Mouse (Mus musculus): ENCODE data around the gene Hsd17b1. TPM values are rescaled to one million over a fixed set of nuclear protein-coding genes. Genes with fewer than 3 reads are reported as not detected.
"Not testable (repeated sequence)": the region's sequence is repeated elsewhere in the genome, so short reads cannot be mapped to it uniquely, and the experiment has no call there.

Hsd17b1 gene
- polyA plus RNA-seq, 2 experiments, result 0.23 TPM; not detected in 1

DNA sequence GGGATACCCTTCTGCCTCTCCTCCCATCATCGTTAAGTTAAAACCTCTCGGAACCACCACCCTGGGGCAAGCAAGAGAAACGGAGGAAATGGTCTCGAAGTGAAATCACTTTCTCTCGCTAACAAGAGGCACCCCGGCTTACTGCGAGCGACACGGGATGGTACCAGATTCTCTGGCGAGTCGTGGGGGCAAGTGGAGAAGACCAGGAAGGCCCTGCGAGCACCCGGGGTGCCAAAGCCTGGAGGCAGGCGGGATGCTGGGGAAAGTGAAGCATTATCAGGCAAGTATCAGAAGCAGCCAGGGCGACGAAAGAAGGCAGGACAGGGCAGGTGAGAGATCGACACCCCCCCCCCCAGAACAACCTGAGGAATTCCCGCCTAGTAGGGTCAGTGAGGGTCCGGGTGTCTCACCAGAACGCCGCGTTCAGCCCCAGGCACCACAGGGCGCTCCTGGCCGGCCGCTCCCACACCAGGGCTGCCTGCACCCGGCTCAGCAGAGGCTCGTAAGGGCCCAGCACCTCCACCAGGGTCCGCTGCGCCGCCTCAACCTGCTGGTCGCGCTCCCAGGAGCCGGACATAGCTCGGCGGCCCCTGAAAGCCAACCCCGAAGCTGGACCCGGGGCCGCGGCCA is 41.0 kb downstream of the Hsd17b1 start:
- H3K27me3 ChIP-seq (ENCODE audit: control insufficient read depth, insufficient read depth, low read length), result no peaks in the 10 kb centered on the region
- H3K9me3 ChIP-seq (ENCODE audit: control insufficient read depth, low read length), result no peaks in the 10 kb centered on the region
- H3K36me3 ChIP-seq (ENCODE audit: control insufficient read depth, insufficient read depth, low read length), result peaks cover 19% of the 10 kb centered on the region; the same call in 1 of the 2 replicates
- peak overlapping the region; percentile 83 for H3K9ac ChIP-seq (ENCODE audit: low read depth, low read length, severe bottlenecking)
- peak; percentile 54 for ATAC-seq (ENCODE audit: low FRiP score, low read depth)
- WGBS, result under 1% methylated on average over 26 of the region's 39 CpGs
- peak overlapping the region; percentile 50; the same call in 1 of the 2 replicates for H3K27ac ChIP-seq (replicated peaks; ENCODE audit: low read depth, low read length)
- DNase-seq (ENCODE audit: low spot score), result no peak
- peaks cover 18% of the 10 kb centered on the region for H3K4me1 ChIP-seq (ENCODE audit: control insufficient read depth, insufficient read depth, low read length)
- peak overlapping the region; percentile 88 for H3K4me2 ChIP-seq (replicated peaks; ENCODE audit: low read depth, low read length, severe bottlenecking)
- peak overlapping the region; percentile 91 for H3K4me3 ChIP-seq (replicated peaks; ENCODE audit: low read length)
- TF ChIP-seq POLR2A (IDR thresholded peaks at IDR 0.05; ENCODE audit: borderline replicate concordance, extremely low read depth, insufficient read depth, insufficient read length), result 0 out of 2 replicates have a peak, but pooled peaks have one; percentile 28

DNA sequence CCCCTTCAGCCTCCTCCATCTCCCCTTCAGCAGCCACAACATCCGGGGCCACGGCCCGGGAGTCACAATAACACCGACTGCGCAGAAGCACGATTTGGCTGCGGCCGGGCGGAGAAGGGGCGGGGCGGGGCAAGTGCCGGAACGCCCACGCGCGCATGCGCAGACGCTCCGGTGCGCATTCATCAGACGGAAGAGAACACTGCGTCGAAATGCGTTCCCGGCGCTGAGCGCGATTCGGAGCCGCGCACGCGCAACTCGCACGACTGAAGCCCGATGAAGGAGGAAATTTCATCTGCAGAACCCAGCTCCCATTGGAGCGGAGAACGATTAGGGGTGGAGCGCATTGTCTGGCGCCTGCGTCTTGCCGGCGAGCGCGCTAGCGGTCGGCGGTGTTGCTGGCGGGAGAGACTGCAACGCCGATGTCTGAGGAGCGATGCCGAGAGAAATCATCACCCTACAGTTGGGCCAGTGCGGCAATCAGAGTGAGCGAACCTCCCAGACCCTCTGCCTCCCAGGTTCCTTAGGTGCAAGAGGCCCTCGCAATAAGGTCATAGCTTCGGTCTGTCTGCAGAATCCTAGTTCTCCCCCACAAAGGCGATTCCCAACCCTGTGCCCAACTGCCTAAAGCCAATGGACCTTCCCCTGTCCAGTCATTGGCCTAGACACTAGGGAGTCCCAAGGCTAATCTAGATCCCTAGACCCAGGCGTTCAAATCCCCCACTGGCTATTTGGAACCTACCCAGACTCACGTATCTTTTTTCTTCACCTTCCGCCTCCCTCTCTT is 41.7 kb downstream of the Hsd17b1 start, which contains the start of the genes Retreg3 and Tubg1:
TSS of gene Retreg3 (minus strand) at position 133 of the 784 bp plus-strand sequence.
TSS of gene Tubg1 (plus strand) at position 178 of the 784 bp plus-strand sequence.
- Histone ChIP-seq H3K27ac (replicated peaks; ENCODE audit: low read depth, low read length) (peak within 1 kb of the TSS; percentile 88), H3K36me3 (ENCODE audit: control insufficient read depth, insufficient read depth, low read length) (peaks cover 23% of the 10 kb centered on the region), H3K4me1 (ENCODE audit: control insufficient read depth, insufficient read depth, low read length) (peaks cover 18% of the 10 kb centered on the region), H3K9ac (ENCODE audit: low read depth, low read length, severe bottlenecking) (peak within 1 kb of the TSS; percentile 83), H3K27me3 (ENCODE audit: control insufficient read depth, insufficient read depth, low read length) (no peaks in the 10 kb centered on the region), H3K9me3 (ENCODE audit: control insufficient read depth, low read length) (no peaks in the 10 kb centered on the region), H3K4me3 (replicated peaks; ENCODE audit: low read length) (peak within 1 kb of the TSS; percentile 91), H3K4me2 (replicated peaks; ENCODE audit: low read depth, low read length, severe bottlenecking) (peak within 1 kb of the TSS; percentile 88)
- WGBS, result under 1% methylated on average over 57 of the region's 61 CpGs
- TF ChIP-seq POLR2A (IDR thresholded peaks at IDR 0.05; ENCODE audit: borderline replicate concordance, extremely low read depth, insufficient read depth, insufficient read length), result peak; percentile 97; the same call in 1 of the 2 replicates
- ATAC-seq (ENCODE audit: low FRiP score, low read depth), result peak; percentile 96
- DNase-seq (ENCODE audit: low spot score), result peak; percentile 99

DNA sequence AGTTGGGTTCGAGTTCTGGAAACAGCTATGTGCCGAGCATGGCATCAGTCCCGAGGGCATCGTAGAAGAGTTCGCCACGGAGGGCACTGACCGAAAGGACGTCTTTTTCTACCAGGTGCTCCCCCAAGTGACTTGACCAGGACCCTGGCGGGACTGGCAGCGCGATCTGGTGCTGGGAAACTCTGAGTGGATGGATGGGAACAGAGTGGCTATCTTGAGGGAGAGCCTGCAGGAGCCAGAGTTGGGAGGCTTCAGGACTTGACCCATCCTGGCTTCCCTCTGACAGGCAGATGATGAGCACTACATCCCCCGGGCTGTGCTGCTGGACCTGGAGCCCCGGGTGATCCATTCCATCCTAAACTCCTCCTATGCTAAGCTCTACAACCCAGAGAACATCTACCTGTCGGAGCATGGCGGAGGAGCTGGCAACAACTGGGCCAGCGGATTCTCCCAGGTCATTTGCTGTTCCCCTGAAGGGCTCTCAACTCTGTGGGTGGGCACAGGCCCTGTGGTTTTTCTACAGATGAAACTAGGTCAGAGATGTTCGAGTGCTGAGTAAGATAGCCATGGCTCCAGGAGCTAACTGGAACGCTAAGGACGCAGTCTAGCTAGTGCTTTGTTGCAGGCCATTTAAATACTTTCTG is 42.5 kb downstream of the Hsd17b1 start:
- H3K36me3 ChIP-seq (ENCODE audit: control insufficient read depth, insufficient read depth, low read length), result peaks cover 27% of the 10 kb centered on the region
- H3K4me3 ChIP-seq (replicated peaks; ENCODE audit: low read length), result peak overlapping the region; percentile 91
- WGBS, result 23% methylated on average over 19 of the region's 19 CpGs
- no peaks in the 10 kb centered on the region for H3K9me3 ChIP-seq (ENCODE audit: control insufficient read depth, low read length)
- H3K27me3 ChIP-seq (ENCODE audit: control insufficient read depth, insufficient read depth, low read length), result no peaks in the 10 kb centered on the region
- TF ChIP-seq POLR2A (IDR thresholded peaks at IDR 0.05; ENCODE audit: borderline replicate concordance, extremely low read depth, insufficient read depth, insufficient read length), result no peak
- H3K27ac ChIP-seq (replicated peaks; ENCODE audit: low read depth, low read length), result peak overlapping the region; percentile 88
- ATAC-seq (ENCODE audit: low FRiP score, low read depth) (no peak), DNase-seq (ENCODE audit: low spot score) (no peak)
- H3K9ac ChIP-seq (ENCODE audit: low read depth, low read length, severe bottlenecking), result peak overlapping the region; percentile 75
- peak overlapping the region; percentile 79 for H3K4me2 ChIP-seq (replicated peaks; ENCODE audit: low read depth, low read length, severe bottlenecking)
- peaks cover 18% of the 10 kb centered on the region for H3K4me1 ChIP-seq (ENCODE audit: control insufficient read depth, insufficient read depth, low read length)

GRCm38 (mm10) chr11:101124494-101124893 is 46.3 kb downstream of the Hsd17b1 start:
- WGBS, result 92% methylated on average over 8 of the region's 8 CpGs

GRCm38 (mm10) chr11:101125008-101125407 is 46.8 kb downstream of the Hsd17b1 start:
- not testable (repeated sequence) for H3K27ac ChIP-seq (replicated peaks; ENCODE audit: low read depth, low read length); H3K4me2 ChIP-seq (replicated peaks; ENCODE audit: low read depth, low read length, severe bottlenecking); ATAC-seq (ENCODE audit: low FRiP score, low read depth); H3K4me3 ChIP-seq (replicated peaks; ENCODE audit: low read length); H3K4me1 ChIP-seq (ENCODE audit: control insufficient read depth, insufficient read depth, low read length); H3K9ac ChIP-seq (ENCODE audit: low read depth, low read length, severe bottlenecking); H3K27me3 ChIP-seq (ENCODE audit: control insufficient read depth, insufficient read depth, low read length); DNase-seq (ENCODE audit: low spot score); H3K9me3 ChIP-seq (ENCODE audit: control insufficient read depth, low read length)
- peaks cover 33% of the 10 kb centered on the region for H3K36me3 ChIP-seq (ENCODE audit: control insufficient read depth, insufficient read depth, low read length)
- 93% methylated on average over 4 of the region's 9 CpGs for WGBS

More at GRCm38 (mm10) chr11:101124494-101124893, 46.3 kb downstream of the Hsd17b1 start:
- ATAC-seq (ENCODE audit: low FRiP score, low read depth); H3K9ac ChIP-seq (ENCODE audit: low read depth, low read length, severe bottlenecking); H3K4me1 ChIP-seq (ENCODE audit: control insufficient read depth, insufficient read depth, low read length); H3K9me3 ChIP-seq (ENCODE audit: control insufficient read depth, low read length); H3K27me3 ChIP-seq (ENCODE audit: control insufficient read depth, insufficient read depth, low read length); H3K27ac ChIP-seq (replicated peaks; ENCODE audit: low read depth, low read length); DNase-seq (ENCODE audit: low spot score); H3K4me3 ChIP-seq (replicated peaks; ENCODE audit: low read length); H3K4me2 ChIP-seq (replicated peaks; ENCODE audit: low read depth, low read length, severe bottlenecking): not testable (repeated sequence)
- peaks cover 33% of the 10 kb centered on the region for H3K36me3 ChIP-seq (ENCODE audit: control insufficient read depth, insufficient read depth, low read length)
